Mouse (Mus musculus) activated CD4-positive, CD25-positive, alpha-beta regulatory T cell, adult 9 weeks (primary cell): ENCODE data around the gene Flywch1. TPM values are rescaled to one million over a fixed set of nuclear protein-coding genes. Genes with fewer than 3 reads are reported as not detected.

Experiments
- polyA plus RNA-seq: library from polyadenylated mRNA; unstranded; fragments of 100-300 nt; shearing (Covaris generic); gene quantifications from one replicate; pipeline ENCODE4 v1.2.1, GENCODE M21; 2017

The Flywch1 gene
- polyA plus RNA-seq, result 31.6 TPM

DNA sequence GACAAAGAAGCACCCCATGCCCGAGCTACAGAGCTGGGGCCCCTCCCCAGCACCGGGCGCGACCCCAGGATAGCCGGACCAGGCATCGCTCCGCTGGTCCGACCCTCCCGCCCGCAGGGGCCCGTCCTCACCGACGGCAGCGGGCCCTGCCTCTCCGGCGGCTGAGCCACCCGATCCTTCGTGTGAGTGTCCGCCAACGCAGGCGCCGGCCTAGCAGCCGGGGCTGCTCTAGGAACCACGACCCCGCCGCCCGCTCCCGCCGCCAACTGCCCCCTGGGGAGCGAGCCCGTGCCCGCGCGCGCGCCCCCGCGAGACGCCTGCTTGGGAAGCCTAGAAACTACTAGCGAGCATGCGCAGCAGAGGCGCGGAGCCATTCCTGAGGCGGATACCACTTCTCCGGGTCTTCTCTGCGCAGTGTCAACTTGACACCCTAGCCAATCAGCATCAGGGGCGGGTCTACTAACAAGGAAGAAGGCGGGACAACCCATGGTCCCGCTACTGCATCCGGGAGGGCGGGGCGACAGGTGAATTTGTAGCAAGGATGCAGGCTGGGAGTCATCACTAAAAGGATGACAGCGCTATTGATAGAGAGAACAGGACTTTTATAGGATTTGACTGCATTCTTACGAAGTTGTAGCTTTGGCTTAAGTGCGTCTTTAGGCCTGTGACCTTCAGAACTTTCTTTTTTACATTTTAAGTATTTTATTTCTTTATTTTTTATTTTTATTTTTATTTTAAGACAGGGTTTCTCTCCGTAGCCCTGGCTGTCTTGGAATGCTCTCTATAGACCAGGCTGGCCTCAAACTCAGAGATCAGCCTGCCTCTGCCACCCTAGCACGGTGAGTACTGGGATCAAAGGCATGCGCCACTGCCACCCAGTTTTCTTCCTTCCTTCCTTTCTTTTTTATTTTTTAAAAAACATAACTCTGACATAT, at the start of gene Flywch1:
Gene Flywch1, minus strand, starts transcription at position 319 of the 935 bp plus-strand sequence.

DNA sequence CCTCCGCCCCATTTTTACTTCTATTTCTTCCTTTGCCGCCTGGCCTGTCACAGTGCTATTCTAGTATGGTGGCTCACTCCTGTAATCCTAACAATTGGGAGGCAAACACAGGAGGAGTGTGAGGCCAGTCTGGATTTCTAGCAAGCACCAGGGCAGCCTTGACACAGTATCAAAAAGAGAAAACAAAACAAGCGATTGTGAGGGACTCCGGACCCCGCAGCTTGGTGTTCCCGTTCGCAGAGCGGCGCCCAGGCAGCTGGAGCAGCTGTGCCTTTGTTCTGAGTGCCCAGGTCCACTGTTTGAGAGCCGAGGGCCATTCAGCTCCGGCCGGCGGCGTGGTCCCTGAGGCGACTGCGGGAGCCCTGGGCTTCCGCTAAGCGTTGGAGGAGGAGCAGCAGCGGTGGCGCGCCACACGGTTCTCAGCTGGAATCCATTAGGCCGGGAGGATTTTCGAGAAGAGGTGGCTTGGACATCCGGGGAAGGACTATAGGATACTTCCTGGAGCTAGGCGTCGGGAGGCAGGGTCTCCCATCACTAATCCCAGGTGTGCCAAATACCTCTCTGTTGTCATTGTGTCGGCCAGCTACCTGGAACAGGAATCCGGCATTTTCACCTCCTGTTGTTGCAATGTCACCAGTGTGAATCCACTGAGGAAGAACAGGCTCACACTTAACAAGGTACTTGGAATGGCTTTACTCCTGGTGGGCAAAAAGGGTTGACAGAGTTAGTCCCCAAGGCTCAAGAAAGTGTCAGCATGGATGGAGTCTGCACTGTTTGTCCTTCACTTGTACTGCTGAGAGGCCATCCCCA, 19.1 kb upstream of the Flywch1 start, which contains the start of gene Srrm2:
Gene Srrm2, plus strand, starts transcription at position 264 of the 810 bp plus-strand sequence.

DNA sequence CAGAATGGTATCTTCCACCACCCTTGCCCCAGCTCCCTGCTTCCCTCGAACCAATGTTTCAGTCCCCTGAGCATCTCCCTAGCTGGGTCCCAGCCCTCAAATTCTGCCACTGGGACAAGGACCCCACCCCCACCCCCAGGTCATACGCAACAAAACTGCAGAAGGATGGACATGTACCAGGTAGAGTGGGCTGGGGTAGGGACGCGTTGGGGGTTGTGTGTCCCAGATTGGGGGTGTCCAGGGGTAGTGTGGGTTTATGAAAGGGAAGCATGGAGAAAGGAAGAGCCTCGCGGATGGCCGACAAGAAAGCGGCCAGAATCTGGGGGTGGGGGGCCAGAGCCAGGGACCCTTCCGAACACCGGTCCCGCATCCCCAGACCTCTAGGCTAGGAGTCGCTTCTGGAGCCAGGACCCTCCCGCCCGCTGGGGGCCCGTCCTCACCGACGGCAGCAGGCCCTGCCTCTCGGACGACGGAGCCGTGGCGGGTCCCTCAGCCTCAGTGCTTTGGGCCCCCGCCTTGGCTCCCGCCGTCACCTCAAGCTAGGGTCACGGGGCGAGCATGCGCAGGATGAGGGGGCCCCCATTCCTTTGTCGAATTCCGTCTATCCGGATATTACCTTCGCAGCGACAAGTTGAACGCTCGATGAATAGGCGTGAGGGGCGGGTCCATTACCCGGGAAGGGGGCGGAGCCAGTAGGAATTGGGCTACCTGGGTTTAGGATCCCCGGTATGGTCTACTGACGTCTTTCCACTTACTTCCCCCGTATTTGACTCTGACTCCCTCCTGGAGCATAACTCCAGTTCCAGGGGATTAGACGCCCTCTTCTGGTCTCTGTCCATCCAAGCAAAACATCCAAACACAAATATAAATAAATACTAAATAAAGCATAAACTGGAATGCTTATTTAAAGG, 14.4 kb upstream of the Flywch1 start, which contains the start of gene Flywch2:
Gene Flywch2, minus strand, starts transcription at position 521 of the 911 bp plus-strand sequence.

DNA sequence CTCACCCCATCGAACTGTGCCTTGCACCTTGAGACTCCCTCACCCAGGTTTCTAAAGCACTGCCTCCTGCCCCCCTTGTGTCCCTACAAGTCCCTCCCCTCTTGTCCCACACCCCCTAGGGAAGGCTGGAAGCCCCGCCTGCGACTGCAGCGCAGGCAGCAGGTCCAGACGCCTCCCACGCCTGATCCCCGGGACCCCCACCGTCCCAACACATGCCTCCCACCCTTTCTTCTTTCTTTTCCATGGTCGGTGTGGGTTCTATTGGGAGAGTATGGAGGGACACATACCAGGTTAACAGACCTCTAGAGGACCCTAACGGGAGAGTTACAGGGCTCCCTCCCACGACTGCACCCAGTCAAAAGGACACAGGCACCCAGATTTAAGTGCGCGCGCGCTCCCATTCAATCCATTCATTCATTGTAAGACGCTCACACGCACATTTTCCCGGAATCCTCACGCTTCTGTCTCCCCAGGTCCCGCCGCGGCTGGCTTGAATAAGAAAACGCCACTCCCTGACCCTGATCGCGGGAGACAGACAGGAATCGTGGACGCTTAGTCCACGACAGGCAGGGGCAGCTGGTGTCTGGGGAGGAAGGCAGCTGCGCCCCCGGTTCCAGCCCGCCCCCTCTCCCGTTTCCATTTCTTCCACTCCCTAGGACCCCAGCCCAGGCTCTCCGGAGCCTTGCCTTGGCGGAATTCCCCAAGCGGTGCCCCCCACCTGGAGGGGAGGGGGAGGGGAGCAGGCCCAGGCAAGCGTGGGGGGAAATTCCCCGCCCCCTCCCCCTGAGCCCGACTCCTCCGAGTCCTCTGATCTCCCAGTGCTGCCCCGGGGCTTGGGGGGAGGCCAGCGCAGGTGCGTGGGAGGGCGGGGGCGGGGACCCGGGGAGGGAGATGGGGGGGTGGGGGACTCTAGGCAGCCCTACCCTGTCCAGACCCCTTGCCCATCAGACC, 25.8 kb downstream of the Flywch1 start, which contains the start of gene Kremen2:
Gene Kremen2, minus strand, starts transcription at position 533 of the 951 bp plus-strand sequence.

DNA sequence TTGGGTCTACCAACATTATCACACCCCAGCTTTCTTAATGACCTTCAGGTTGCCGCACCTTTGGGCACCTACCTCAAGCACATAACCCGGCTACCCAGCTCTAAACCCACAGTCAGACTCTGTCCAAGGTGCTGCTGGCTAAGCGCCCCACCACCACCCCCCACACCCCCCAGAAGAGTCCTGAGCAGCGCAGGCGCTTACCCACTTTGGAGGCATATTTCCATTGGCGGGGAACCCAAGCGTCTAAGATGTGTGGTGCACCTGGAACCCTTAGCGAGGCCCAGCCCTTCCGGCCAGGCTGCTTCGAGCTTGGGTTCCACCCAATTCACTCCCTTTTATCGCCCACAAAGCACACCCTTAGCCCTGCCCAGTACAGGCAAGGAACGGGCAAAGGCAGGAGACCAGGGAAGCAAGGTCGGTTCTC, 30.8 kb downstream of the Flywch1 start, which contains the start of gene Paqr4:
Gene Paqr4, minus strand, starts transcription at position 270 of the 424 bp plus-strand sequence.

DNA sequence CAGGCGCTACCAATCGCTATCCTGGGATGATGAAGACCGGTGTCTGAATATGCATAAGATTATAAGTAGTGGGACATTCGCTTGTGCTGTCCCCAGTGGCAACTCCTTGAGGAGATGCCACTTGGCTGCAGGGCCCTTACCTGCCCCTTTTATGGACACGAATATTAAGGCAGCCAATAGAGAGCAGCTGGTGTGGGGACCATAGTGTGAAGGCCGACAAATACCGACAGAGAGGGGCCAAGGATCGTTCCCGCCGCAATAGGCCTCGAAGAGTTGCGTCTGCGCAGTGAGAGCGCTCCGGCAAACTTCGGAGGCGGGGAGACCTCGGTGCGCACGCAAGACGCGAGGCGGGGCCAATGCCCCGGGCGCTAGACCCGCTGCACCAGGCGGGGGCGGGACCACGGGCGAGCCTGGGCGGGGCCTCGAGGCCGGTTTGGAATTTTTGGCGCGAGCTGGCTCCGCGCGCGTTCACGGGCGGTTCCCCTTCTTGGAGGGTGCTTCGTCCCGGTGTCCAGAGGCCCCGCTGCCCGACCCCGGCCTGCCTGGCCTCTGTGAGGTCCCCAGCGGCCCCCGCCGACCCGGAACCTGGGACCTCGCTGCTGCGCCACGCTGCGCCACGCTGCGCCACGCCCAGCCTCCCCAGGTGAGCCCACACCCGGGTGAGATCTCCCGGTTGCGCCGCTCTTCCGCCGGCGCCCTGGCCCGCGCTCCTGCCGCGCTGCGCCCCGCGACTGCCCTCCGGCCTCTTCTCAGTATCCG, 45.2 kb downstream of the Flywch1 start, which contains the start of gene Pkmyt1:
Gene Pkmyt1, plus strand, starts transcription at position 338 of the 759 bp plus-strand sequence.

DNA sequence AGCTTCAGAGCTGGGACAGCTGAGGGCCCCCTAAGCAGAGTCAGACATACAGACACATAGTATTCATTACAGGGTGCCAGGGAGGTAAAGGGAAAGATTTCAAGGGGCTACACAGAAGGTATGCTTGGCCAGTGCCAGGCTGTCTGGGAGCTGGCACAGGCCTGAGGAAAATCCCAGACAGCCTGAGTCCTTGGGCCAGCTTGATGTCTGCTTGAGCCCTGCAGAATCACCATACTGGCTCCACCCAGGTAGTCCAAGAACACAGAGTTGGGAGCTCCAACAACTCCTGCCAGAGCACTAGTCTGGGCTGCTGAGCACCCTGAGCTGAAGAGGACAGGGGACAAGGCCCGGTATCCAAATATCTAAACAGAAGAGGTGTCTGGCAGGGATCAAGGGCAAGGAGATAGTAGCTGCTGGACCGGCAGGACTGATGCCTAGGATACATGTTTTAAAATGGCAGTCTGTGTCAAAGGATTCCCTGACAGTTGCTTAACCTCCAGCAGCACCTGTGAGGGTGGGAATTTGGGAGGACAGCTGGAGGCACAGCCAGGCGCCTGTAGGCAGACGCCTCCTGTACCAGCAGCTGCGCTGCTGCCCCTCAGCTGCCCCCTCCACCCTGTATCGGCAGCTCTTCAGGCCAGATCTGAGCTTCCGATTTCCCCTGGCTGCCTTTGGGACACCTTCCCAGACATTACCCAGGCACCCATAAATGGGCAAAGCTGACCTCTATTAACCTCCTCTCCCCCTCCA, 48.9 kb downstream of the Flywch1 start, which contains the start of gene 1520401A03Rik:
Gene 1520401A03Rik, minus strand, starts transcription at position 408 of the 750 bp plus-strand sequence.

Other genes starting within 250 kb of the Flywch1 start
- 14.2 TPM for gene Zfp213, start 207.4 kb downstream of the Flywch1 start, polyA plus RNA-seq
- gene Zfp13, start 172.1 kb downstream of the Flywch1 start, polyA plus RNA-seq, result not detected
- 0.89 TPM for gene Zscan10, start 170.7 kb downstream of the Flywch1 start, polyA plus RNA-seq
- gene Mmp25, start 126.3 kb downstream of the Flywch1 start, polyA plus RNA-seq, result 0.60 TPM
- gene Bicdl2, start 111.1 kb downstream of the Flywch1 start, polyA plus RNA-seq, result not detected
- 64.9 TPM for gene Hcfc1r1, start 98.0 kb downstream of the Flywch1 start, polyA plus RNA-seq
- gene Thoc6, start 97.7 kb downstream of the Flywch1 start, polyA plus RNA-seq, result 31.2 TPM
- gene Tnfrsf12a, start 94.1 kb downstream of the Flywch1 start, polyA plus RNA-seq, result 6.5 TPM
- not detected for gene Cldn6, start 92.4 kb downstream of the Flywch1 start, polyA plus RNA-seq
- not detected for gene Cldn9, start 87.6 kb downstream of the Flywch1 start, polyA plus RNA-seq
- not detected for gene 1520401A03Rik, start 48.8 kb downstream of the Flywch1 start, polyA plus RNA-seq
- 19.9 TPM for gene Pkmyt1, start 45.3 kb downstream of the Flywch1 start, polyA plus RNA-seq
- 8.8 TPM for gene Paqr4, start 30.7 kb downstream of the Flywch1 start, polyA plus RNA-seq
- 5.7 TPM for gene Kremen2, start 25.8 kb downstream of the Flywch1 start, polyA plus RNA-seq
- gene Flywch2, start 14.5 kb upstream of the Flywch1 start, polyA plus RNA-seq, result 4.9 TPM
- gene Srrm2, start 18.9 kb upstream of the Flywch1 start, polyA plus RNA-seq, result 454 TPM
- gene Elob, start 57.5 kb upstream of the Flywch1 start, polyA plus RNA-seq, result 708 TPM
- 0.49 TPM for gene Prss33, start 64.5 kb upstream of the Flywch1 start, polyA plus RNA-seq
- gene Prss32, start 72.3 kb upstream of the Flywch1 start, polyA plus RNA-seq, result not detected
- 5.6 TPM for gene Prss41, start 72.6 kb upstream of the Flywch1 start, polyA plus RNA-seq
- not detected for gene Prss21, start 96.5 kb upstream of the Flywch1 start, polyA plus RNA-seq
- not detected for gene Dcpp1, start 109.3 kb upstream of the Flywch1 start, polyA plus RNA-seq
- gene Dcpp2, start 109.3 kb upstream of the Flywch1 start, polyA plus RNA-seq, result not detected
- gene Dcpp3, start 145.9 kb upstream of the Flywch1 start, polyA plus RNA-seq, result not detected
- not detected for gene Sbp, start 170.1 kb upstream of the Flywch1 start, polyA plus RNA-seq
- gene Sbpl, start 183.7 kb upstream of the Flywch1 start, polyA plus RNA-seq, result not detected
- gene Prss30, start 209.0 kb upstream of the Flywch1 start, polyA plus RNA-seq, result 0.61 TPM
- gene Prss22, start 226.5 kb upstream of the Flywch1 start, polyA plus RNA-seq, result not detected